Mouse (Mus musculus): ENCODE data around the gene Gm49322.

DNA sequence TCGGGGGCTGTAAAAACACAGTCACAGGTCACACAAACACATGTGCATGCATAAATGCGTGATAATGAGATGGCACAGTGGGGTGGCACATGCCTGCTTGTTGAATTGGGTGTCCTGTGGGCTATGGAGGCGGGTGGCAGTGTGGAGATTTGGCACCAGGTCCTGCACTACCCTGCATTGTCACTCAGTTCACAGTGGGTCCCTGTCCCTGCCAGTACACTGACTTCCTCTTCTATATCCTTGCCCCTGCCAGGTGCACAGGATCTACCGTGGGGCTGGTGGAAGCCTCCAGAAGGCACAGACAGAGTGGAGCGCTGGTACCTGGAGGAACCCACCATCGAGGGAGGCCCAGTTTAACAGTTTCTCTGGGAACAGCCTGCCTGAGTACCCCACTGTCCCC lies 8.5 kb downstream of the Gm49322 start:
- no peak for TF ChIP-seq CTCF (IDR thresholded peaks at IDR 0.05; ENCODE audit: insufficient read depth, low read depth, low read length)
- no peak for TF ChIP-seq POLR2A (IDR thresholded peaks at IDR 0.05; ENCODE audit: insufficient read depth, low read depth, low read length)

Measured in olfactory bulb, adult 2 months (tissue).